Mouse (Mus musculus): ENCODE data around the gene Rnf207. TPM values are rescaled to one million over a fixed set of nuclear protein-coding genes. Genes with fewer than 3 reads are reported as not detected.
A peak's percentile ranks its signal among the peaks of the same experiment; 100 is the strongest.

The Rnf207 gene
- total and polyA plus RNA-seq, 2 experiments from 2014 or later: 109 to 226 TPM

GRCm38 (mm10) chr4:152287317-152288120 is 31.3 kb downstream of the Rnf207 start:
- H3K4me2 ChIP-seq (ENCODE audit: low read depth, low read length): no peak overlapping the region
- no peak overlapping the region for H3K4me3 ChIP-seq (ENCODE audit: low read depth, low read length)
- no peak overlapping the region for H3K27ac ChIP-seq (ENCODE audit: low read depth)
- no peak for TF ChIP-seq CTCF (IDR thresholded peaks at IDR 0.05; ENCODE audit: low read depth)
- no peak for TF ChIP-seq EP300 (IDR thresholded peaks at IDR 0.05; ENCODE audit: low read depth)
- H3K36me3 ChIP-seq (replicated peaks; ENCODE audit: control insufficient read depth, insufficient read depth, low read length): no peaks in the 10 kb centered on the region
- DNase-seq (ENCODE audit: low spot score) (no peak), ATAC-seq (ENCODE audit: insufficient read depth, low read depth) (no peak)
- H3K9me3 ChIP-seq (replicated peaks; ENCODE audit: control insufficient read depth, low read length): no peaks in the 10 kb centered on the region
- H3K9ac ChIP-seq (replicated peaks; ENCODE audit: low read depth, low read length): no peak overlapping the region
- 18% methylated on average over 19 of the region's 19 CpGs for WGBS
- peaks cover 84% of the 10 kb centered on the region for H3K27me3 ChIP-seq (ENCODE audit: control insufficient read depth, insufficient read depth, low read length)
- 0 out of 2 replicates have a peak, but pooled peaks cover 4% of the 10 kb centered on the region for H3K4me1 ChIP-seq (ENCODE audit: control insufficient read depth, insufficient read depth)

- WGBS: 10% methylated on average over 20 of the region's 26 CpGs
- H3K27ac ChIP-seq (ENCODE audit: low read depth): no peak overlapping the region
- peak; percentile 32 for ATAC-seq (ENCODE audit: insufficient read depth, low read depth)
- DNase-seq (ENCODE audit: low spot score): peak; percentile 46
- H3K4me1 ChIP-seq (ENCODE audit: control insufficient read depth, insufficient read depth): 0 out of 2 replicates have a peak, but pooled peaks cover 4% of the 10 kb centered on the region
- TF ChIP-seq CTCF (IDR thresholded peaks at IDR 0.05; ENCODE audit: low read depth): 0 out of 2 replicates have a peak, but pooled peaks have one; percentile 4
- TF ChIP-seq EP300 (IDR thresholded peaks at IDR 0.05; ENCODE audit: low read depth): no peak
- no peaks in the 10 kb centered on the region for H3K9me3 ChIP-seq (replicated peaks; ENCODE audit: control insufficient read depth, low read length)
- peaks cover 86% of the 10 kb centered on the region for H3K27me3 ChIP-seq (ENCODE audit: control insufficient read depth, insufficient read depth, low read length)
- no peak overlapping the region for H3K4me2 ChIP-seq (ENCODE audit: low read depth, low read length)
- no peak overlapping the region for H3K4me3 ChIP-seq (ENCODE audit: low read depth, low read length)
- H3K36me3 ChIP-seq (replicated peaks; ENCODE audit: control insufficient read depth, insufficient read depth, low read length): no peaks in the 10 kb centered on the region
- H3K9ac ChIP-seq (replicated peaks; ENCODE audit: low read depth, low read length): no peak overlapping the region
Observed at GRCm38 (mm10) chr4:152286887-152287286, 31.9 kb downstream of the Rnf207 start.

DNA sequence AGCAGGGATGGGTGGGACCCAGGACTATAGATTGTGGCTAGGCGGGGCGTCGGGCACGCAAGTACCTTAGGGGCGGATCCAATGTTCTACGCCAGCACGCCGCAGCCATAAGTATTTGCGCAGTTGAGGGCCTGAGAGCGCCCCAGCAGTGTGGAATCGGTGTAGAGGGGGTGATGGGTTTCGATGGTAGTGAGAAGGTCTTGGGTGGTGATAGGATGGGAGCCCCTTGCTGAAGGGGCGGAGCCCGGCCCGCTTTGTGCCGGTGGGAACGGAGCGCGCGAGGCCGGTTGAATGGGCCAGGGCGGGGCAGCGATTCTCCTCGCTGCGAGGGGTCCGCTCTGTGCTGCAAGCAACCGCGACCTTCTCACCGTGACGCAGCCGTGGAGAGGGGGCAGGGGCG is 32.6 kb downstream of the Rnf207 start:
- Histone ChIP-seq H3K27me3 (ENCODE audit: control insufficient read depth, insufficient read depth, low read length) (peaks cover 85% of the 10 kb centered on the region), H3K27ac (ENCODE audit: low read depth) (no peak overlapping the region), H3K9ac (replicated peaks; ENCODE audit: low read depth, low read length) (no peak overlapping the region), H3K4me3 (ENCODE audit: low read depth, low read length) (no peak overlapping the region), H3K4me2 (ENCODE audit: low read depth, low read length) (no peak overlapping the region), H3K9me3 (replicated peaks; ENCODE audit: control insufficient read depth, low read length) (no peaks in the 10 kb centered on the region), H3K4me1 (ENCODE audit: control insufficient read depth, insufficient read depth) (0 out of 2 replicates have a peak, but pooled peaks cover 4% of the 10 kb centered on the region), H3K36me3 (replicated peaks; ENCODE audit: control insufficient read depth, insufficient read depth, low read length) (no peaks in the 10 kb centered on the region)
- DNase-seq (ENCODE audit: low spot score): no peak
- TF ChIP-seq EP300 (IDR thresholded peaks at IDR 0.05; ENCODE audit: low read depth): no peak
- WGBS: 6% methylated on average over 30 of the region's 32 CpGs
- ATAC-seq (ENCODE audit: insufficient read depth, low read depth): no peak

DNA sequence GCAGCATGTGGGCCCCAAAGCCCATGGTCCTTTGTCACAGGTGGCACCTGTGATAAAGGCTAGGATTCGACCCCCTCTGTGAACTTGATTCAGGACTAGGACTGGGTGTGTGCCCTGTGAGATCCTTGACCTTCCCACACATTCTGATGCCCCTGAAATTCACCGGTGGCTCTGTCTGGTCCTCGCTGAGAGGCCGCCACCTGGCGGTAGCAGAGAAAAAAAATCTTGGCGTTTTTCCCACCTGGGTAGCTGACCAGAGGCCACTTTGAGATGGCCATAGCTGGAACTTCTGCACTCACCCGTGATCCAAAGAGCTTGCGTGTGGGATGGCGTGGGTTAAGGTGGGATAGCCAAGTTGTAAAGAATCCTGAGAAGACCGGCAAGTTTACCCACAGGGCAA is 33.3 kb downstream of the Rnf207 start:
- ATAC-seq (ENCODE audit: insufficient read depth, low read depth) (peak; percentile 21; the same call in 1 of the 2 replicates), DNase-seq (ENCODE audit: low spot score) (peak; percentile 64)
- 0 out of 2 replicates have a peak, but pooled peaks cover 2% of the 10 kb centered on the region for H3K4me1 ChIP-seq (ENCODE audit: control insufficient read depth, insufficient read depth)
- H3K4me3 ChIP-seq (ENCODE audit: low read depth, low read length): no peak overlapping the region
- WGBS: 3% methylated on average over 10 of the region's 10 CpGs
- no peak overlapping the region for H3K4me2 ChIP-seq (ENCODE audit: low read depth, low read length)
- no peak overlapping the region for H3K27ac ChIP-seq (ENCODE audit: low read depth)
- H3K9me3 ChIP-seq (replicated peaks; ENCODE audit: control insufficient read depth, low read length): no peaks in the 10 kb centered on the region
- H3K27me3 ChIP-seq (ENCODE audit: control insufficient read depth, insufficient read depth, low read length): peaks cover 78% of the 10 kb centered on the region
- TF ChIP-seq CTCF (IDR thresholded peaks at IDR 0.05; ENCODE audit: low read depth) (peak; percentile 72), EP300 (IDR thresholded peaks at IDR 0.05; ENCODE audit: low read depth) (no peak)
- no peaks in the 10 kb centered on the region for H3K36me3 ChIP-seq (replicated peaks; ENCODE audit: control insufficient read depth, insufficient read depth, low read length)
- no peak overlapping the region for H3K9ac ChIP-seq (replicated peaks; ENCODE audit: low read depth, low read length)

DNA sequence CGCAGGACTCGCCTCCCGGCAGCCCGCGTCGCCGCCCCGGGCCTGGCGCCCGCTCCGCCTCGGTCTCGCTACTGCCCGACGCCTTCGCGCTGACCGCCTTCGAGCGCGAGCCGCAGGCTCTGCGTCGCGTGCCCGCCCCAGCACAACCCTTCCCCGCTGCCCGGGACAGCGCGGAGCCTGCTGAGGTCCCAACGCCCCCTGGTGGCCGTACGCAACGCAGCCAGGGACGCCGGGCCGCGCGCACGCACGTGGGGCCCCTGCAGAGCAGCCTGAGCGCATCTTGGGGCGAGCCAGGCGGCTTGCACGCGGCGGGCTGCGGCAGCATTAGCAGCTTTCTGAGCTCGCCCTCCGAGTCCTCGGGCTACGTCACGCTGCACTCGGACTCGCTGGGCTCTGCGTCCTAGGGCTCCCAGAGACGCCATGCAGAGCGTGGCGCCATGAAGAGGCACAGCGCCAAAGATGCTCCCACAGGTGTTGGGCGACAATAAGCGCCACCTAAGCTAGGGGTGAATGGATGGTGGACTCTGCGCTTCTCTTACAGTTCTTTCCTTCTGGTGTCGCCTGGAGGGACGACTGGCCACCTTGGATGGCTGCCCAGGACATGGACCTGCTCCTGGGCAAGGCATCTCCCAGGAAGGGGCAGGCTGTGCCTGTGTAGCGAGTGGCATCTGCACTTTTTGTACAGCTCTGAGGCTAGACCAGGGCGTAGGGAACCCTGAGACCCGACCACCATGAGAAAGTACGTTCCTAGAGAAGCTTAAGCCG is 35.4 kb downstream of the Rnf207 start:
- TF ChIP-seq CTCF (IDR thresholded peaks at IDR 0.05; ENCODE audit: low read depth): peak; percentile 90
- TF ChIP-seq EP300 (IDR thresholded peaks at IDR 0.05; ENCODE audit: low read depth): no peak
- Histone ChIP-seq H3K9me3 (replicated peaks; ENCODE audit: control insufficient read depth, low read length) (no peaks in the 10 kb centered on the region), H3K4me3 (ENCODE audit: low read depth, low read length) (peak overlapping the region; percentile 8; the same call in 1 of the 2 replicates), H3K27ac (ENCODE audit: low read depth) (no peak overlapping the region), H3K4me1 (ENCODE audit: control insufficient read depth, insufficient read depth) (no peaks in the 10 kb centered on the region), H3K36me3 (replicated peaks; ENCODE audit: control insufficient read depth, insufficient read depth, low read length) (no peaks in the 10 kb centered on the region), H3K27me3 (ENCODE audit: control insufficient read depth, insufficient read depth, low read length) (peaks cover 64% of the 10 kb centered on the region), H3K9ac (replicated peaks; ENCODE audit: low read depth, low read length) (no peak overlapping the region), H3K4me2 (ENCODE audit: low read depth, low read length) (peak overlapping the region; percentile 44)
- WGBS: 9% methylated on average over 55 of the region's 70 CpGs
- ATAC-seq (ENCODE audit: insufficient read depth, low read depth) (peak; percentile 84), DNase-seq (ENCODE audit: low spot score) (peak; percentile 70)
